Mouse (Mus musculus) embryonic facial prominence, embryonic 14.5 days (tissue): Measurements from ENCODE around the gene Dagla. TPM values are rescaled to one million over a fixed set of nuclear protein-coding genes. Genes with fewer than 3 reads are reported as not detected.

ENCODE experiments used
- ATAC-seq: fragments of 200-750 bp; cut with Nextera tagmentation; 2 replicates; pipeline ENCODE4 v1.8.0; 2017; ENCODE audit warnings: low read depth, moderate number of reproducible peaks, moderate TSS enrichment
- DNase-seq: peaks from one replicate; pipeline ENCODE4 v3.0.0-alpha.2; 2015; ENCODE audit warnings: low spot score
- H3K27ac ChIP-seq: fragments of 300-500 bp; sonication (generic); replicated peaks from 2 replicates; pipeline ENCODE4 v1.5.1; 2014; ENCODE audit warnings: low read depth, mild to moderate bottlenecking, low read length, moderate library complexity
- H3K27me3 ChIP-seq: fragments of 300-500 bp; sonication (generic); replicated peaks from 2 replicates; pipeline ENCODE4 v1.6.1; 2014; ENCODE audit warnings: low read length; ENCODE audit not compliant: control insufficient read depth, insufficient read depth
- H3K36me3 ChIP-seq: fragments of 300-500 bp; sonication (generic); 2 replicates; pipeline ENCODE4 v1.6.1; 2014; ENCODE audit warnings: low read length, mixed read lengths; ENCODE audit not compliant: control insufficient read depth, insufficient read depth
- H3K4me1 ChIP-seq: fragments of 300-500 bp; sonication (generic); 2 replicates; pipeline ENCODE4 v1.6.1; 2014; ENCODE audit warnings: antibody characterized with exemption, low read length; ENCODE audit not compliant: control insufficient read depth, insufficient read depth
- H3K4me2 ChIP-seq: fragments of 300-500 bp; sonication (generic); 2 replicates; pipeline ENCODE4 v1.6.1; 2014; ENCODE audit warnings: low read depth, mild to moderate bottlenecking, low read length, moderate library complexity, mixed read lengths
- H3K4me3 ChIP-seq: fragments of 300-500 bp; sonication (generic); 2 replicates; pipeline ENCODE4 v1.5.1; 2014; ENCODE audit warnings: low read depth, mild to moderate bottlenecking, low read length
- H3K9ac ChIP-seq: fragments of 300-500 bp; sonication (generic); 2 replicates; pipeline ENCODE4 v1.6.1; 2014; ENCODE audit warnings: low read depth, mild to moderate bottlenecking, low read length, moderate library complexity, mixed read lengths
- H3K9me3 ChIP-seq: fragments of 300-500 bp; sonication (generic); 2 replicates; pipeline ENCODE4 v1.6.1; 2016; ENCODE audit warnings: low read length; ENCODE audit not compliant: control insufficient read depth
- WGBS: fragments of 180-500 bp; shearing (Covaris S2); extraction: QIAGEN DNeasy Blood & Tissue Kit; methylation state at CpG from one replicate; pipeline ENCODE4 v1.1.7; 2014; 5-methylcytosine and 5-hydroxymethylcytosine counted together
- polyA plus RNA-seq: library from polyadenylated mRNA; unstranded; fragments of >200 nt; fragmentation: Nextera tagmentation; extraction: Ambion mirVana; gene quantifications from 2 replicates; pipeline ENCODE4 v1.2.1, GENCODE M21; 2014

The Dagla gene
- polyA plus RNA-seq, 1 experiment from 2014 or later, result 2.8 TPM

GRCm38 (mm10) chr19:10317795-10318194 lies 13.1 kb upstream of the Dagla start:
- Histone ChIP-seq H3K4me2 (no peak overlapping the region), H3K36me3 (no peaks in the 10 kb centered on the region), H3K4me1 (no peaks in the 10 kb centered on the region), H3K27me3 (no peaks in the 10 kb centered on the region), H3K27ac (no peak overlapping the region), H3K9me3 (no peaks in the 10 kb centered on the region), H3K9ac (no peak overlapping the region), H3K4me3 (no peak overlapping the region)
- DNase-seq (no peak), ATAC-seq (no peak)
- 51% methylated on average over 4 of the region's 4 CpGs for WGBS

- Histone ChIP-seq H3K36me3 (no peaks in the 10 kb centered on the region), H3K9me3 (no peaks in the 10 kb centered on the region), H3K27me3 (no peaks in the 10 kb centered on the region), H3K9ac (no peak overlapping the region), H3K27ac (no peak overlapping the region), H3K4me3 (no peak overlapping the region), H3K4me1 (no peaks in the 10 kb centered on the region), H3K4me2 (no peak overlapping the region)
- DNase-seq (no peak), ATAC-seq (no peak)
- WGBS, result 74% methylated on average over 2 of the region's 2 CpGs
Measured at GRCm38 (mm10) chr19:10317358-10317757, 12.7 kb upstream of the Dagla start.

GRCm38 (mm10) chr19:10316956-10317355 lies 12.3 kb upstream of the Dagla start:
- H3K4me1 ChIP-seq, result no peaks in the 10 kb centered on the region
- H3K27me3 ChIP-seq, result no peaks in the 10 kb centered on the region
- 56% methylated on average over 4 of the region's 4 CpGs for WGBS
- ATAC-seq, result no peak
- DNase-seq, result no peak
- no peaks in the 10 kb centered on the region for H3K36me3 ChIP-seq
- H3K27ac ChIP-seq, result no peak overlapping the region
- H3K4me2 ChIP-seq, result no peak overlapping the region
- no peak overlapping the region for H3K4me3 ChIP-seq
- no peaks in the 10 kb centered on the region for H3K9me3 ChIP-seq
- H3K9ac ChIP-seq, result no peak overlapping the region

- Histone ChIP-seq H3K4me1 (peaks cover 6% of the 10 kb centered on the region; the same call in 1 of the 2 replicates), H3K27me3 (no peaks in the 10 kb centered on the region), H3K4me3 (no peak overlapping the region), H3K27ac (no peak overlapping the region), H3K4me2 (no peak overlapping the region), H3K9me3 (no peaks in the 10 kb centered on the region), H3K9ac (no peak overlapping the region), H3K36me3 (no peaks in the 10 kb centered on the region)
- ATAC-seq, result no peak
- 60% methylated on average over 8 of the region's 8 CpGs for WGBS
- no peak for DNase-seq
Measured at GRCm38 (mm10) chr19:10312072-10312471, 7.4 kb upstream of the Dagla start.

- H3K27ac ChIP-seq, result no peak overlapping the region
- H3K9me3 ChIP-seq, result no peaks in the 10 kb centered on the region
- no peaks in the 10 kb centered on the region for H3K36me3 ChIP-seq
- 48% methylated on average over 2 of the region's 2 CpGs for WGBS
- no peak overlapping the region for H3K4me3 ChIP-seq
- no peaks in the 10 kb centered on the region for H3K27me3 ChIP-seq
- no peak overlapping the region for H3K4me2 ChIP-seq
- H3K9ac ChIP-seq, result no peak overlapping the region
- DNase-seq (no peak), ATAC-seq (no peak)
- peaks cover 13% of the 10 kb centered on the region; the same call in 1 of the 2 replicates for H3K4me1 ChIP-seq
Measured at GRCm38 (mm10) chr19:10308990-10309389, 4.3 kb upstream of the Dagla start.

GRCm38 (mm10) chr19:10307941-10308340 lies 3.3 kb upstream of the Dagla start:
- Histone ChIP-seq H3K27me3 (no peaks in the 10 kb centered on the region), H3K36me3 (no peaks in the 10 kb centered on the region), H3K4me1 (peaks cover 14% of the 10 kb centered on the region; the same call in 1 of the 2 replicates), H3K9me3 (no peaks in the 10 kb centered on the region), H3K9ac (no peak overlapping the region), H3K4me2 (no peak overlapping the region), H3K27ac (0 out of 2 replicates have a peak overlapping the region, but pooled peaks have one; percentile 15), H3K4me3 (no peak overlapping the region)
- 19% methylated on average over 6 of the region's 6 CpGs for WGBS
- ATAC-seq (peak; percentile 50; the same call in 1 of the 2 replicates), DNase-seq (peak; percentile 69)

GRCm38 (mm10) chr19:10307351-10307750 lies 2.7 kb upstream of the Dagla start:
- H3K4me2 ChIP-seq, result no peak overlapping the region
- 0 out of 2 replicates have a peak overlapping the region, but pooled peaks have one; percentile 15 for H3K27ac ChIP-seq
- no peaks in the 10 kb centered on the region for H3K36me3 ChIP-seq
- no peak overlapping the region for H3K9ac ChIP-seq
- ATAC-seq, result no peak
- DNase-seq, result no peak
- no peaks in the 10 kb centered on the region for H3K9me3 ChIP-seq
- H3K4me3 ChIP-seq, result no peak overlapping the region
- no peaks in the 10 kb centered on the region for H3K27me3 ChIP-seq
- WGBS, result 75% methylated on average over 5 of the region's 5 CpGs
- peaks cover 14% of the 10 kb centered on the region; the same call in 1 of the 2 replicates for H3K4me1 ChIP-seq

GRCm38 (mm10) chr19:10306521-10307243 lies 2.0 kb upstream of the Dagla start:
- Histone ChIP-seq H3K9me3 (no peaks in the 10 kb centered on the region), H3K4me1 (peaks cover 14% of the 10 kb centered on the region; the same call in 1 of the 2 replicates), H3K4me3 (no peak overlapping the region), H3K36me3 (no peaks in the 10 kb centered on the region), H3K9ac (no peak overlapping the region), H3K27ac (no peak overlapping the region), H3K27me3 (no peaks in the 10 kb centered on the region), H3K4me2 (no peak overlapping the region)
- WGBS, result 75% methylated on average over 5 of the region's 5 CpGs
- DNase-seq, result no peak
- no peak for ATAC-seq

- Histone ChIP-seq H3K9ac (no peak overlapping the region), H3K4me1 (peaks cover 14% of the 10 kb centered on the region; the same call in 1 of the 2 replicates), H3K4me2 (no peak overlapping the region), H3K9me3 (no peaks in the 10 kb centered on the region), H3K36me3 (no peaks in the 10 kb centered on the region), H3K27ac (no peak overlapping the region), H3K27me3 (no peaks in the 10 kb centered on the region), H3K4me3 (no peak overlapping the region)
- 75% methylated on average over 12 of the region's 12 CpGs for WGBS
- no peak for ATAC-seq
- DNase-seq, result no peak
Measured at GRCm38 (mm10) chr19:10305640-10306039, 963 bp upstream of the Dagla start.
